ENCODE assay signal across 12 mouse cellular contexts in the genomic region with DNA sequence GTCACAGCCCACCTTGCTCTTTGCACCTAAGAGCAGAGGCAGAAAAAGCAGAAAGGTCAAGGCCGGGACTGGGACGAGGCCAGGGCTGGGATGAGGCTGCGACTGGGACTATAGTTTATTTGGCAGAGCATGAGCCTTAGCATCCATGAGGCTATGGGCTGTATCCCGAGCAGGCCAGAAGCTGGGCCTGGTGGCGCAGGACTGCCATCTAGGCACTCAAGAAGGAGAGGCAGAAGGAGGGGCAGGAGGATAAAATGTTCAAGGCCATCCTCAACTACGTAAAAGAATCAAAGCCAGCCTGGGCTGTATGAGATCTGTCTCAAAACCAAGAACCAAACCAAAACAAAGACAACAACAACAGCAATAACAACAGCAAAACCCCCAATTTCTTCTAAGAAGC. TPM values are rescaled to one million over a fixed set of nuclear protein-coding genes. Genes with fewer than 3 reads are reported as not detected.
DNase-seq lines count a peak whose midpoint lies in the region; ATAC-seq and TF ChIP-seq lines count a peak whose summit lies in the region.
"Had no signal": no experiment of that assay in that cellular context is flagged by ENCODE, and none has a peak within 500 bp of the region (broad histone marks: within the 10 kb centered on the region; RNA-seq: fewer than 3 reads in every experiment).

No protein-coding gene starts in this region.

- no peaks in the 10 kb centered on the region; the same call in 1 of the 2 replicates for H3K36me3 ChIP-seq in heart, adult 2 months (ENCODE audit: control insufficient read depth, insufficient read depth, low read length)
- peaks cover 24% of the 10 kb centered on the region for H3K36me3 ChIP-seq in liver, embryonic 12.5 days
- H3K36me3 ChIP-seq: forebrain, embryonic 12.5 days had no signal

- no peak overlapping the region for H3K4me2 ChIP-seq in liver, embryonic 12.5 days
- H3K4me2 ChIP-seq: forebrain, embryonic 12.5 days had no signal

- H3K79me2 ChIP-seq in heart, adult 2 months (replicated peaks; ENCODE audit: control insufficient read depth, insufficient read depth, low read length) = no peaks in the 10 kb centered on the region

- TF ChIP-seq CTCF in heart, adult 2 months (IDR thresholded peaks at IDR 0.05) = peak; percentile 18
- peak; percentile 29; the same call in 1 of the 2 replicates for TF ChIP-seq CTCF in lung, adult 2 months (IDR thresholded peaks at IDR 0.05; ENCODE audit: insufficient read depth, low read length)
- TF ChIP-seq CTCF in cortical plate, adult 2 months (IDR thresholded peaks at IDR 0.05; ENCODE audit: extremely low read depth, insufficient read depth, low read length) = no peak

- no peaks in the 10 kb centered on the region for H3K9me3 ChIP-seq in liver, embryonic 12.5 days (replicated peaks)
- H3K9me3 ChIP-seq: forebrain, embryonic 12.5 days had no signal

- intact Hi-C loops in heart, adult 2 months (cut with DNase I) = no loop called here
- intact Hi-C loops in heart, postnatal 36 days (cut with DNase I) = no loop called here

- H3K9ac ChIP-seq in heart, adult 2 months (ENCODE audit: low read depth, low read length) = no peak overlapping the region
- H3K9ac ChIP-seq in liver, embryonic 12.5 days = no peak overlapping the region
- H3K9ac ChIP-seq: forebrain, embryonic 12.5 days had no signal

- TF ChIP-seq POLR2A in heart, adult 2 months (IDR thresholded peaks at IDR 0.05; ENCODE audit: insufficient read depth, low read depth, low read length) = no peak
- TF ChIP-seq POLR2A in lung, adult 2 months (IDR thresholded peaks at IDR 0.05; ENCODE audit: borderline replicate concordance, extremely low read depth, low read depth, low read length) = no peak
- no peak for TF ChIP-seq POLR2A in cortical plate, adult 2 months (IDR thresholded peaks at IDR 0.05; ENCODE audit: extremely low read depth, insufficient read depth, low read length)

- no peak for ATAC-seq in liver, embryonic 12.5 days

- peaks cover 7% of the 10 kb centered on the region for H3K4me1 ChIP-seq in heart, adult 2 months (ENCODE audit: control insufficient read depth, insufficient read depth, low read length)
- H3K4me1 ChIP-seq in lung, adult 2 months (ENCODE audit: control insufficient read depth, insufficient read depth, low read length) = peaks cover 9% of the 10 kb centered on the region
- H3K4me1 ChIP-seq in cortical plate, adult 2 months (ENCODE audit: control insufficient read depth, insufficient read depth, low read length) = peaks cover 2% of the 10 kb centered on the region
- peaks cover 16% of the 10 kb centered on the region for H3K4me1 ChIP-seq in liver, embryonic 12.5 days

- WGBS in heart, adult 2 months = 80% methylated on average over 6 of the region's 6 CpGs
- WGBS in lung, adult 2 months = 57% methylated on average over 6 of the region's 6 CpGs
- WGBS in liver, embryonic 12.5 days (ENCODE audit: insufficient replicate concordance) = 61% methylated on average over 6 of the region's 6 CpGs

- H3K4me3 ChIP-seq in heart, adult 2 months = no peak overlapping the region
- no peak overlapping the region for H3K4me3 ChIP-seq in lung, adult 2 months (replicated peaks; ENCODE audit: extremely low read depth, low read depth, low read length)
- no peak overlapping the region for H3K4me3 ChIP-seq in cortical plate, adult 2 months (ENCODE audit: insufficient read depth, low read length)
- H3K4me3 ChIP-seq in liver, embryonic 12.5 days = no peak overlapping the region
- H3K4me3 ChIP-seq: forebrain, embryonic 12.5 days had no signal

- H3K27me3 ChIP-seq in heart, adult 2 months (ENCODE audit: control insufficient read depth, insufficient read depth, low read length) = no peaks in the 10 kb centered on the region
- H3K27me3 ChIP-seq in liver, embryonic 12.5 days (replicated peaks) = no peaks in the 10 kb centered on the region
- H3K27me3 ChIP-seq: forebrain, embryonic 12.5 days had no signal

- DNase-seq in heart, adult 2 months = no peak
- DNase-seq in heart, postnatal 36 days = no peak
- no peak for DNase-seq in lung, adult 2 months
- DNase-seq in lung, postnatal 25 days (ENCODE audit: low spot score) = no peak
- no peak for DNase-seq in cerebellum, adult 18-20 months
- DNase-seq in T-cell, adult 2 months (ENCODE audit: low spot score) = no peak
- DNase-seq: cerebellum, adult 9-10 months; left cerebral cortex, postnatal 4 days; right cerebral cortex, postnatal 4 days had no signal

- no peak for TF ChIP-seq EP300 in heart, adult 2 months (IDR thresholded peaks at IDR 0.05; ENCODE audit: insufficient read depth, low read depth, low read length)

- H3K27ac ChIP-seq in heart, adult 2 months = peak overlapping the region; percentile 10; the same call in 1 of the 2 replicates
- H3K27ac ChIP-seq in cortical plate, adult 2 months (ENCODE audit: insufficient read depth, low read length) = peak overlapping the region; percentile 28; the same call in 1 of the 2 replicates
- peak overlapping the region; percentile 45; the same call in 1 of the 2 replicates for H3K27ac ChIP-seq in liver, embryonic 12.5 days
- H3K27ac ChIP-seq: forebrain, embryonic 12.5 days had no signal

RNA-seq across cellular contexts. Expression of gene Tgfbr2, which starts 52.6 kb away (rescaled TPM):
- 10 to 100 TPM; 32.5 to 36.3 TPM for total RNA-seq in heart, adult 2 months (2021)
- 23.8 and 32.7 TPM in 2 replicates for polyA plus RNA-seq in heart, adult 2 months (2012; rRNA removed)
- 10 to 100 TPM; 37.0 to 38.3 TPM for total RNA-seq in heart, postnatal 36 days (2021)
- 135 and 146 TPM in 2 replicates for polyA plus RNA-seq in lung, adult 2 months (2012; rRNA removed)
- 11.8 TPM in 2 replicates for polyA plus RNA-seq in cortical plate, adult 2 months (2012; rRNA removed)
- 6.9 and 7.1 TPM in 2 replicates for polyA plus RNA-seq in liver, embryonic 12.5 days (2016; fragmentation: Nextera tagmentation; extraction: Ambion mirVana)
